Mouse (Mus musculus) myocyte (in vitro differentiated cells): ENCODE results near the gene Samd4. TPM values are rescaled to one million over a fixed set of nuclear protein-coding genes. Genes with fewer than 3 reads are reported as not detected.

Experiments
- H3K27me3 ChIP-seq: one replicate; pipeline ENCODE4 v1.6.1; 2011; ENCODE audit not compliant: control insufficient read depth, insufficient read depth, insufficient read length
- H3K36me3 ChIP-seq: one replicate; pipeline ENCODE4 v1.6.1; 2011; ENCODE audit not compliant: control insufficient read depth, insufficient read depth
- H3K4me2 ChIP-seq: one replicate; pipeline ENCODE4 v1.6.1; 2011; ENCODE audit warnings: low read depth, control low read depth
- H3K4me3 ChIP-seq: one replicate; pipeline ENCODE4 v1.5.1; 2011; ENCODE audit warnings: mild to moderate bottlenecking, control low read depth, moderate library complexity
- H3K79me2 ChIP-seq: one replicate; pipeline ENCODE4 v1.6.1; 2011; ENCODE audit not compliant: control insufficient read depth, insufficient read depth
- H3ac ChIP-seq: one replicate; pipeline ENCODE4 v1.6.1; 2011; ENCODE audit not compliant: control insufficient read depth, insufficient read length
- CEBPB ChIP-seq: IDR thresholded peaks from 2 replicates; pipeline ENCODE4 v1.6.1; 2011; ENCODE audit warnings: mild to moderate bottlenecking, moderate library complexity; ENCODE audit not compliant: poor library complexity, insufficient read depth, severe bottlenecking
- E2F4 ChIP-seq: IDR thresholded peaks from one replicate; pipeline ENCODE4 v1.6.1; 2011; ENCODE audit warnings: mild to moderate bottlenecking, control low read depth, moderate library complexity; ENCODE audit not compliant: insufficient read depth
- MAX ChIP-seq: IDR thresholded peaks from one replicate; pipeline ENCODE4 v1.6.1; 2011; ENCODE audit warnings: low read depth, mild to moderate bottlenecking, control low read depth
- MYOD1 ChIP-seq, 3 experiments: IDR thresholded peaks; one replicate each; pipeline ENCODE4 v1.6.1; 2011; ENCODE audit warnings: control low read depth in 2 of 3, low read depth in 2 of 3, mild to moderate bottlenecking in 2 of 3, moderate library complexity in 1 of 3; ENCODE audit not compliant: insufficient read length in 2 of 3, control insufficient read depth in 1 of 3
- MYOG ChIP-seq, 3 experiments: IDR thresholded peaks; one replicate each; pipeline ENCODE4 v1.6.1; 2011; ENCODE audit warnings: control low read depth in 2 of 3, low read depth in 2 of 3, mild to moderate bottlenecking in 2 of 3; ENCODE audit not compliant: insufficient read length in 2 of 3, control insufficient read depth in 1 of 3, insufficient read depth in 1 of 3
- POLR2A ChIP-seq: IDR thresholded peaks from one replicate; pipeline ENCODE4 v1.6.1; 2011; ENCODE audit warnings: low read depth, mild to moderate bottlenecking, control low read depth, moderate library complexity; ENCODE audit not compliant: insufficient read length
- POLR2AphosphoS2 ChIP-seq: IDR thresholded peaks from one replicate; pipeline ENCODE4 v1.6.1; 2011; ENCODE audit warnings: low read depth, control low read depth; ENCODE audit not compliant: insufficient read length
- REST ChIP-seq: IDR thresholded peaks from one replicate; pipeline ENCODE4 v1.6.1; 2011; ENCODE audit warnings: mild to moderate bottlenecking, control low read depth, moderate library complexity; ENCODE audit not compliant: insufficient read depth, insufficient read length
- SRF ChIP-seq: IDR thresholded peaks from one replicate; pipeline ENCODE4 v1.6.1; 2011; ENCODE audit warnings: low read depth; ENCODE audit not compliant: control insufficient read depth, insufficient read length
- TCF12 ChIP-seq: IDR thresholded peaks from one replicate; pipeline ENCODE4 v1.6.1; 2011; ENCODE audit warnings: mild to moderate bottlenecking, control low read depth; ENCODE audit not compliant: poor library complexity, insufficient read depth, severe bottlenecking
- TCF3 ChIP-seq: IDR thresholded peaks from one replicate; pipeline ENCODE4 v1.6.1; 2011; ENCODE audit warnings: low read depth, control low read depth; ENCODE audit not compliant: insufficient read length
- USF1 ChIP-seq: IDR thresholded peaks from one replicate; pipeline ENCODE4 v1.6.1; 2011; ENCODE audit warnings: low read depth, mild to moderate bottlenecking, control low read depth, moderate library complexity
- polyA plus RNA-seq: library from polyadenylated mRNA; unstranded; fragments of >200 nt; fragmentation: generic; extraction: Trizol; gene quantifications from one replicate; pipeline ENCODE4 v1.2.1, GENCODE M21; 2012; ENCODE audit warnings: missing spikeins

Samd4 gene
- polyA plus RNA-seq, 1 experiment, result 15.7 TPM

DNA sequence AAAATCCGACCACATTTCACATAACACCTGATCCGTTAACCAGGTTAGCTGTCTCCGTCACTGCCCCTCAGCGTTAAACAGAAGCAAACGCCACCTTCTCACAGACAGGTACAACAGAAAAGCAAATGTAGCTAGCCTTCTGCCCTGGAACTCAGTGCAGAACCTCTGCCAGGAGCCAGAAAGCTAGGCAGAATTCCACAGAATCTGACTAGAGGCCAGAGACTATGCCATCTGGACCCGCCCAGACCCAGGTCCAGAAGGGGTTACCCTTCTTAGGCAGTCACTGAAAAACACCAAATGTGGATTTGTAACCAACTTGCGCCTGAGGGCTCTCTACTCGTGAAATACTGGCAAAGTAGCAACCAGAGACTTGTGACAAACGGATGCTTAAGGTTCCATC is 228.7 kb downstream of the Samd4 start:
- Histone ChIP-seq H3K79me2 (no peaks in the 10 kb centered on the region), H3ac (no peak overlapping the region), H3K4me3 (no peak overlapping the region), H3K27me3 (no peaks in the 10 kb centered on the region), H3K4me2 (no peak overlapping the region), H3K36me3 (no peaks in the 10 kb centered on the region)
- TF ChIP-seq MAX (no peak), TCF3 (no peak), POLR2A (no peak), SRF (no peak), USF1 (no peak), REST (no peak), MYOD1 (IDR thresholded peaks at IDR 0.05; ENCODE audit: control insufficient read depth in 1 of 3, insufficient read length in 2 of 3, low read depth in 2 of 3) (no peak)

GRCm38 (mm10) chr14:47115154-47115553 is 232.5 kb downstream of the Samd4 start:
- Histone ChIP-seq H3K36me3 (no peaks in the 10 kb centered on the region), H3K4me2 (no peak overlapping the region), H3K27me3 (no peaks in the 10 kb centered on the region), H3K79me2 (no peaks in the 10 kb centered on the region), H3ac (no peak overlapping the region), H3K4me3 (no peak overlapping the region)
- no peak for TF ChIP-seq CEBPB
- no peak for TF ChIP-seq USF1
- no peak for TF ChIP-seq REST
- no peak for TF ChIP-seq MAX
- TF ChIP-seq TCF3, result no peak
- TF ChIP-seq SRF, result no peak
- TF ChIP-seq TCF12, result no peak

GRCm38 (mm10) chr14:47116062-47116762 is 233.6 kb downstream of the Samd4 start:
- no peak for TF ChIP-seq TCF12
- TF ChIP-seq POLR2A, result no peak
- no peak for TF ChIP-seq MYOD1 (IDR thresholded peaks at IDR 0.05; ENCODE audit: control insufficient read depth in 1 of 3, insufficient read length in 2 of 3, low read depth in 2 of 3)
- no peak for TF ChIP-seq CEBPB
- TF ChIP-seq MAX, result no peak
- no peak for TF ChIP-seq POLR2AphosphoS2
- TF ChIP-seq MYOG (IDR thresholded peaks at IDR 0.05; ENCODE audit: control insufficient read depth in 1 of 3, insufficient read depth in 1 of 3, insufficient read length in 2 of 3, low read depth in 2 of 3), result no peak
- TF ChIP-seq REST, result no peak
- Histone ChIP-seq H3K27me3 (no peaks in the 10 kb centered on the region), H3K79me2 (no peaks in the 10 kb centered on the region), H3K36me3 (no peaks in the 10 kb centered on the region), H3ac (no peak overlapping the region), H3K4me2 (no peak overlapping the region), H3K4me3 (no peak overlapping the region)

DNA sequence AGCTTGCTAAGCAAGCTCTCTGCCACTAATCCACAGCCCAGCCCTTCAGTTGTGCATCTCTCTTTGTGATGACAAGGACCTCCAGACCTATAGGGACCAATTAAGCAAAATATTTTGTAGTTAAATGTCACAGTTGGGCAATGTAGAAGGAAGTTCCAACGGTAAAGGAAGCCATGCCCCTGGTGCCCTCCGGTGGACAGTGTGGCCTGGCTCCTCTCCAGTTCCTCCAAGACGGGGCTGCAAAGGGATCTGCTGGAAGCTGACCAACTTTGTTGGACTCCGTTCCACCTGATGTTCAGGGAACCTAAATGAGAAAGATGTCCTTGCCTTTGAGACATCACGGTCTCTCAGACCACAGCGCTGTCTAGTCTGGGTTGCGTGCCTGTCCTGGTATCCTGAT is 234.9 kb downstream of the Samd4 start:
- no peak overlapping the region for H3K4me2 ChIP-seq
- no peak overlapping the region for H3ac ChIP-seq
- TF ChIP-seq REST, result no peak
- TF ChIP-seq MAX, result no peak
- no peak for TF ChIP-seq USF1
- TF ChIP-seq TCF12, result no peak
- no peak for TF ChIP-seq E2F4
- TF ChIP-seq POLR2AphosphoS2, result no peak
- no peak for TF ChIP-seq MYOG (IDR thresholded peaks at IDR 0.05; ENCODE audit: control insufficient read depth in 1 of 3, insufficient read depth in 1 of 3, insufficient read length in 2 of 3, low read depth in 2 of 3)
- no peak for TF ChIP-seq TCF3
- no peaks in the 10 kb centered on the region for H3K79me2 ChIP-seq
- no peaks in the 10 kb centered on the region for H3K36me3 ChIP-seq
- no peak overlapping the region for H3K4me3 ChIP-seq
- no peaks in the 10 kb centered on the region for H3K27me3 ChIP-seq

GRCm38 (mm10) chr14:47127987-47128386 is 245.3 kb downstream of the Samd4 start:
- TF ChIP-seq TCF12 (no peak), POLR2AphosphoS2 (no peak), USF1 (no peak), MYOD1 (IDR thresholded peaks at IDR 0.05; ENCODE audit: control insufficient read depth in 1 of 3, insufficient read length in 2 of 3, low read depth in 2 of 3) (no peak), TCF3 (no peak), SRF (no peak), MAX (no peak), E2F4 (no peak), REST (no peak)
- H3K4me3 ChIP-seq, result no peak overlapping the region
- no peak overlapping the region for H3K4me2 ChIP-seq
- H3K27me3 ChIP-seq, result no peaks in the 10 kb centered on the region
- no peaks in the 10 kb centered on the region for H3K36me3 ChIP-seq
- no peaks in the 10 kb centered on the region for H3K79me2 ChIP-seq
- no peak overlapping the region for H3ac ChIP-seq
